In genomic region chr3:107333381-107334201, GRCm38 (mm10) we compare ENCODE assay signal across 8 mouse cellular contexts. TPM values are rescaled to one million over a fixed set of nuclear protein-coding genes. Genes with fewer than 3 reads are reported as not detected.
DNase-seq lines count a peak whose midpoint lies in the region; ATAC-seq and TF ChIP-seq lines count a peak whose summit lies in the region.

Gene Rbm15 (minus strand): TSS chr3:107333673.

- H3K4me1 ChIP-seq in E14TG2a.4 (replicated peaks; ENCODE audit: low read depth, low read length), result peaks cover 41% of the 10 kb centered on the region
- peaks cover 25% of the 10 kb centered on the region for H3K4me1 ChIP-seq in forebrain, embryonic 12.5 days
- H3K4me1 ChIP-seq in heart, postnatal 0 days (ENCODE audit: control insufficient read depth, insufficient read depth), result peaks cover 23% of the 10 kb centered on the region
- peaks cover 20% of the 10 kb centered on the region for H3K4me1 ChIP-seq in liver, embryonic 16.5 days (ENCODE audit: control insufficient read depth, low read depth, low read length)
- peaks cover 40% of the 10 kb centered on the region for H3K4me1 ChIP-seq in neural tube, embryonic 13.5 days (replicated peaks)
- H3K4me1 ChIP-seq in testis, adult 2 months (ENCODE audit: control insufficient read depth, insufficient read depth, low read length), result peaks cover 9% of the 10 kb centered on the region

- peak; percentile 99 for DNase-seq in c-Kit-positive CD71-positive TER-119-positive erythroid progenitor cells, embryonic 14.5 days (ENCODE audit: low spot score)
- DNase-seq in heart, postnatal 0 days (ENCODE audit: low spot score), result peak; percentile 99
- peak; percentile 94 to 97 for DNase-seq in kidney, postnatal 4 days

- no peaks in the 10 kb centered on the region for H3K27me3 ChIP-seq in E14TG2a.4 (ENCODE audit: insufficient read depth, low read length)
- H3K27me3 ChIP-seq in forebrain, embryonic 12.5 days, result no peaks in the 10 kb centered on the region
- H3K27me3 ChIP-seq in heart, postnatal 0 days (ENCODE audit: control insufficient read depth, insufficient read depth, low read length), result no peaks in the 10 kb centered on the region
- no peaks in the 10 kb centered on the region for H3K27me3 ChIP-seq in liver, embryonic 16.5 days (ENCODE audit: control insufficient read depth, insufficient read depth, low read depth, low read length)
- no peaks in the 10 kb centered on the region for H3K27me3 ChIP-seq in neural tube, embryonic 13.5 days
- H3K27me3 ChIP-seq in testis, adult 2 months (ENCODE audit: control insufficient read depth, insufficient read depth, low read length), result no peaks in the 10 kb centered on the region

- no peaks in the 10 kb centered on the region for H3K9me3 ChIP-seq in E14TG2a.4 (ENCODE audit: low read length)
- H3K9me3 ChIP-seq in forebrain, embryonic 12.5 days, result no peaks in the 10 kb centered on the region
- H3K9me3 ChIP-seq in heart, postnatal 0 days (replicated peaks; ENCODE audit: control insufficient read depth, low read length), result no peaks in the 10 kb centered on the region
- H3K9me3 ChIP-seq in liver, embryonic 16.5 days (replicated peaks; ENCODE audit: control insufficient read depth, low read length), result no peaks in the 10 kb centered on the region
- no peaks in the 10 kb centered on the region for H3K9me3 ChIP-seq in neural tube, embryonic 13.5 days

- peak within 1 kb of the TSS; percentile 93 for H3K4me2 ChIP-seq in forebrain, embryonic 12.5 days
- H3K4me2 ChIP-seq in heart, postnatal 0 days (ENCODE audit: low read depth, low read length), result peak within 1 kb of the TSS; percentile 91
- H3K4me2 ChIP-seq in liver, embryonic 16.5 days (ENCODE audit: low read depth, low read length), result peak within 1 kb of the TSS; percentile 91
- peak within 1 kb of the TSS; percentile 98 for H3K4me2 ChIP-seq in neural tube, embryonic 13.5 days

- TF ChIP-seq EP300 in heart, postnatal 0 days (IDR thresholded peaks at IDR 0.05; ENCODE audit: low read depth), result peak; percentile 58; the same call in 1 of the 2 replicates

- H3K9ac ChIP-seq in forebrain, embryonic 12.5 days, result peak within 1 kb of the TSS; percentile 92
- H3K9ac ChIP-seq in heart, postnatal 0 days (replicated peaks; ENCODE audit: low read depth, low read length), result peak within 1 kb of the TSS; percentile 99
- peak within 1 kb of the TSS; percentile 95 for H3K9ac ChIP-seq in liver, embryonic 16.5 days (ENCODE audit: low read depth, low read length)
- H3K9ac ChIP-seq in neural tube, embryonic 13.5 days, result peak within 1 kb of the TSS; percentile 87

- peak; percentile 93 for ATAC-seq in forebrain, embryonic 12.5 days (ENCODE audit: low FRiP score)
- ATAC-seq in heart, postnatal 0 days (ENCODE audit: insufficient read depth, low read depth), result peak; percentile 88
- peak; percentile 83 for ATAC-seq in liver, embryonic 16.5 days (ENCODE audit: low read depth)
- peak; percentile 97 for ATAC-seq in neural tube, embryonic 13.5 days (ENCODE audit: low read depth)

- TF ChIP-seq POLR2A in testis, adult 2 months (IDR thresholded peaks at IDR 0.05; ENCODE audit: control insufficient read depth, low read depth, low read length), result peak; percentile 70

- no peak for TF ChIP-seq CTCF in E14TG2a.4 (conservative IDR thresholded peaks at IDR 0.05; ENCODE audit: low read length)
- TF ChIP-seq CTCF in heart, postnatal 0 days (IDR thresholded peaks at IDR 0.05; ENCODE audit: low read depth), result peak; percentile 16; the same call in 1 of the 2 replicates
- TF ChIP-seq CTCF in testis, adult 2 months (IDR thresholded peaks at IDR 0.05; ENCODE audit: control insufficient read depth, insufficient read depth, insufficient replicate concordance, low read depth, low read length), result no peak

- peak within 1 kb of the TSS; percentile 96 for H3K27ac ChIP-seq in forebrain, embryonic 12.5 days
- peak within 1 kb of the TSS; percentile 99 for H3K27ac ChIP-seq in heart, postnatal 0 days (ENCODE audit: low read depth)
- peak within 1 kb of the TSS; percentile 99 for H3K27ac ChIP-seq in liver, embryonic 16.5 days (ENCODE audit: low read length)
- peak within 1 kb of the TSS; percentile 95 for H3K27ac ChIP-seq in neural tube, embryonic 13.5 days (replicated peaks)
- H3K27ac ChIP-seq in testis, adult 2 months (ENCODE audit: control insufficient read depth, insufficient read depth, low read depth, low read length), result peak within 1 kb of the TSS; percentile 99

- under 1% methylated on average over 62 of the region's 62 CpGs for WGBS in forebrain, embryonic 12.5 days
- under 1% methylated on average over 62 of the region's 62 CpGs for WGBS in heart, postnatal 0 days
- under 1% methylated on average over 62 of the region's 62 CpGs for WGBS in liver, embryonic 16.5 days (ENCODE audit: insufficient replicate concordance)
- under 1% methylated on average over 62 of the region's 62 CpGs for WGBS in neural tube, embryonic 13.5 days

- H3K36me3 ChIP-seq in E14TG2a.4 (ENCODE audit: insufficient read depth, low read length), result peaks cover 35% of the 10 kb centered on the region
- peaks cover 17% of the 10 kb centered on the region for H3K36me3 ChIP-seq in forebrain, embryonic 12.5 days (replicated peaks)
- peaks cover 12% of the 10 kb centered on the region for H3K36me3 ChIP-seq in heart, postnatal 0 days (replicated peaks; ENCODE audit: control insufficient read depth, insufficient read depth, low read length)
- H3K36me3 ChIP-seq in liver, embryonic 16.5 days (ENCODE audit: control insufficient read depth, insufficient read depth), result peaks cover 18% of the 10 kb centered on the region
- H3K36me3 ChIP-seq in neural tube, embryonic 13.5 days, result peaks cover 14% of the 10 kb centered on the region
- H3K36me3 ChIP-seq in testis, adult 2 months (ENCODE audit: control insufficient read depth, insufficient read depth, low read length), result peaks cover 6% of the 10 kb centered on the region; the same call in 1 of the 2 replicates

- peak within 1 kb of the TSS; percentile 97 for H3K4me3 ChIP-seq in E14TG2a.4 (replicated peaks; ENCODE audit: low read length)
- peak within 1 kb of the TSS; percentile 96 for H3K4me3 ChIP-seq in forebrain, embryonic 12.5 days (replicated peaks)
- peak within 1 kb of the TSS; percentile 100 for H3K4me3 ChIP-seq in heart, postnatal 0 days (ENCODE audit: low read depth, low read length)
- peak within 1 kb of the TSS; percentile 99 for H3K4me3 ChIP-seq in liver, embryonic 16.5 days (ENCODE audit: low read depth, low read length)
- H3K4me3 ChIP-seq in neural tube, embryonic 13.5 days, result peak within 1 kb of the TSS; percentile 93
- peak within 1 kb of the TSS; percentile 89 for H3K4me3 ChIP-seq in testis, adult 2 months (ENCODE audit: control insufficient read depth, low read depth, low read length)

RNA-seq across cellular contexts. Expression of gene Rbm15, which starts in this region (rescaled TPM):
- 15.3 and 17.3 TPM in 2 replicates for polyA plus RNA-seq in forebrain, embryonic 12.5 days (2016; fragmentation: Nextera tagmentation; extraction: Ambion mirVana)
- total RNA-seq in heart, postnatal 0 days (2014; rRNA removed; ENCODE audit: low replicate concordance), result 22.8 and 25.5 TPM in 2 replicates
- polyA plus RNA-seq in heart, postnatal 0 days (2015; fragmentation: Nextera tagmentation; extraction: Ambion mirVana), result 8.3 and 8.4 TPM in 2 replicates
- 8.1 and 8.2 TPM in 2 replicates for polyA plus RNA-seq in liver, embryonic 16.5 days (2015; fragmentation: Nextera tagmentation; extraction: Ambion mirVana)
- polyA plus RNA-seq in neural tube, embryonic 13.5 days (2015; fragmentation: Nextera tagmentation; extraction: Ambion mirVana), result 8.4 TPM in 2 replicates
- 8.5 and 8.8 TPM in 2 replicates for polyA plus RNA-seq in testis, adult 2 months (2012; rRNA removed)

Comparison
In these comparisons a context has a peak if more than half of its experiments do, and no peak if none do; other contexts are left out.
1. Peak in every context shown above with its lines: DNase-seq, ATAC-seq, H3K4me3 ChIP-seq and H3K27ac ChIP-seq.